Mouse (Mus musculus) embryonic facial prominence, embryonic 14.5 days (tissue): Measurements from ENCODE around the gene Olfr480. TPM values are rescaled to one million over a fixed set of nuclear protein-coding genes. Genes with fewer than 3 reads are reported as not detected.

Experiments used
- ATAC-seq: fragments of 200-750 bp; cut with Nextera tagmentation; 2 replicates; pipeline ENCODE4 v1.8.0; 2017; ENCODE audit warnings: low read depth, moderate number of reproducible peaks, moderate TSS enrichment
- DNase-seq: peaks from one replicate; pipeline ENCODE4 v3.0.0-alpha.2; 2015; ENCODE audit warnings: low spot score
- H3K27ac ChIP-seq: fragments of 300-500 bp; sonication (generic); replicated peaks from 2 replicates; pipeline ENCODE4 v1.5.1; 2014; ENCODE audit warnings: low read depth, mild to moderate bottlenecking, low read length, moderate library complexity
- H3K27me3 ChIP-seq: fragments of 300-500 bp; sonication (generic); replicated peaks from 2 replicates; pipeline ENCODE4 v1.6.1; 2014; ENCODE audit warnings: low read length; ENCODE audit not compliant: control insufficient read depth, insufficient read depth
- H3K36me3 ChIP-seq: fragments of 300-500 bp; sonication (generic); 2 replicates; pipeline ENCODE4 v1.6.1; 2014; ENCODE audit warnings: low read length, mixed read lengths; ENCODE audit not compliant: control insufficient read depth, insufficient read depth
- H3K4me1 ChIP-seq: fragments of 300-500 bp; sonication (generic); 2 replicates; pipeline ENCODE4 v1.6.1; 2014; ENCODE audit warnings: antibody characterized with exemption, low read length; ENCODE audit not compliant: control insufficient read depth, insufficient read depth
- H3K4me2 ChIP-seq: fragments of 300-500 bp; sonication (generic); 2 replicates; pipeline ENCODE4 v1.6.1; 2014; ENCODE audit warnings: low read depth, mild to moderate bottlenecking, low read length, moderate library complexity, mixed read lengths
- H3K4me3 ChIP-seq: fragments of 300-500 bp; sonication (generic); 2 replicates; pipeline ENCODE4 v1.5.1; 2014; ENCODE audit warnings: low read depth, mild to moderate bottlenecking, low read length
- H3K9ac ChIP-seq: fragments of 300-500 bp; sonication (generic); 2 replicates; pipeline ENCODE4 v1.6.1; 2014; ENCODE audit warnings: low read depth, mild to moderate bottlenecking, low read length, moderate library complexity, mixed read lengths
- H3K9me3 ChIP-seq: fragments of 300-500 bp; sonication (generic); 2 replicates; pipeline ENCODE4 v1.6.1; 2016; ENCODE audit warnings: low read length; ENCODE audit not compliant: control insufficient read depth
- WGBS: fragments of 180-500 bp; shearing (Covaris S2); extraction: QIAGEN DNeasy Blood & Tissue Kit; methylation state at CpG from one replicate; pipeline ENCODE4 v1.1.7; 2014; 5-methylcytosine and 5-hydroxymethylcytosine counted together
- polyA plus RNA-seq: library from polyadenylated mRNA; unstranded; fragments of >200 nt; fragmentation: Nextera tagmentation; extraction: Ambion mirVana; gene quantifications from 2 replicates; pipeline ENCODE4 v1.2.1, GENCODE M21; 2014

The Olfr480 gene
- not detected in 2 replicates for polyA plus RNA-seq

- H3K4me3 ChIP-seq = no peak within 1 kb of the TSS
- H3K27ac ChIP-seq = no peak within 1 kb of the TSS
- DNase-seq = no peak
- H3K9ac ChIP-seq = no peak within 1 kb of the TSS
- no peak within 1 kb of the TSS for H3K4me2 ChIP-seq
- no peaks in the 10 kb centered on the region for H3K4me1 ChIP-seq
- H3K36me3 ChIP-seq = no peaks in the 10 kb centered on the region
- no peaks in the 10 kb centered on the region for H3K9me3 ChIP-seq
- no peaks in the 10 kb centered on the region for H3K27me3 ChIP-seq
- no peak for ATAC-seq
- WGBS = 86% methylated on average over 1 of the region's 1 CpGs
Observed at GRCm38 (mm10) chr7:108067246-108067645, at the start of gene Olfr480. Gene Olfr480 (minus strand): TSS chr7:108067346.

- ATAC-seq = no peak
- H3K27me3 ChIP-seq = no peaks in the 10 kb centered on the region
- H3K36me3 ChIP-seq = no peaks in the 10 kb centered on the region
- no peak within 1 kb of the TSS for H3K4me3 ChIP-seq
- no peaks in the 10 kb centered on the region for H3K4me1 ChIP-seq
- H3K9me3 ChIP-seq = no peaks in the 10 kb centered on the region
- no peak within 1 kb of the TSS for H3K9ac ChIP-seq
- DNase-seq = no peak
- H3K4me2 ChIP-seq = no peak within 1 kb of the TSS
- H3K27ac ChIP-seq = no peak within 1 kb of the TSS
- 78% methylated on average over 1 of the region's 1 CpGs for WGBS
Observed at GRCm38 (mm10) chr7:108100549-108100948, 33.4 kb upstream of the Olfr480 start, which contains the start of gene Olfr483. Gene Olfr483 (plus strand): TSS chr7:108100849.

- no peak within 1 kb of the TSS for H3K27ac ChIP-seq
- ATAC-seq (no peak), DNase-seq (no peak)
- no peaks in the 10 kb centered on the region for H3K27me3 ChIP-seq
- 75% methylated on average over 1 of the region's 1 CpGs for whole genome bisulfite sequencing
- H3K9me3 ChIP-seq = no peaks in the 10 kb centered on the region
- no peak within 1 kb of the TSS for H3K4me2 ChIP-seq
- no peaks in the 10 kb centered on the region for H3K4me1 ChIP-seq
- no peak within 1 kb of the TSS for H3K9ac ChIP-seq
- H3K4me3 ChIP-seq = no peak within 1 kb of the TSS
- no peaks in the 10 kb centered on the region for H3K36me3 ChIP-seq
Observed at GRCm38 (mm10) chr7:108097486-108097885, 30.3 kb upstream of the Olfr480 start, which contains the start of gene Olfr482. Gene Olfr482 (minus strand): TSS chr7:108097586.

- ATAC-seq = no peak
- no peak within 1 kb of the TSS for H3K4me3 ChIP-seq
Observed at GRCm38 (mm10) chr7:108079555-108079954, 12.4 kb upstream of the Olfr480 start, which contains the start of gene Olfr481. Gene Olfr481 (plus strand): TSS chr7:108079855.

GRCm38 (mm10) chr7:108050393-108050792, 16.8 kb downstream of the Olfr480 start, which contains the start of gene Olfr479:
Gene Olfr479 (plus strand): TSS chr7:108050693.
- no peak within 1 kb of the TSS for H3K9ac ChIP-seq
- 87% methylated on average over 2 of the region's 2 CpGs for WGBS
- no peaks in the 10 kb centered on the region for H3K9me3 ChIP-seq
- H3K27ac ChIP-seq = no peak within 1 kb of the TSS
- H3K4me1 ChIP-seq = no peaks in the 10 kb centered on the region
- H3K4me3 ChIP-seq = no peak within 1 kb of the TSS
- H3K36me3 ChIP-seq = no peaks in the 10 kb centered on the region
- DNase-seq = no peak
- H3K27me3 ChIP-seq = no peaks in the 10 kb centered on the region
- no peak for ATAC-seq
- no peak within 1 kb of the TSS for H3K4me2 ChIP-seq

More at GRCm38 (mm10) chr7:108079555-108079954, 12.4 kb upstream of the Olfr480 start, which contains the start of gene Olfr481:
- DNase-seq = no peak
- H3K9ac ChIP-seq = no peak within 1 kb of the TSS
- H3K4me1 ChIP-seq = no peaks in the 10 kb centered on the region
- no peaks in the 10 kb centered on the region for H3K36me3 ChIP-seq
- no peak within 1 kb of the TSS for H3K4me2 ChIP-seq
- H3K9me3 ChIP-seq = no peaks in the 10 kb centered on the region
- no peak within 1 kb of the TSS for H3K27ac ChIP-seq
- H3K27me3 ChIP-seq = no peaks in the 10 kb centered on the region

GRCm38 (mm10) chr7:108033889-108034288, 33.3 kb downstream of the Olfr480 start, which contains the start of gene Olfr478:
Gene Olfr478 (minus strand): TSS chr7:108033989.
- 78% methylated on average over 3 of the region's 3 CpGs for WGBS
- Histone ChIP-seq H3K9ac (no peak within 1 kb of the TSS), H3K27ac (no peak within 1 kb of the TSS), H3K4me1 (no peaks in the 10 kb centered on the region), H3K4me3 (no peak within 1 kb of the TSS), H3K36me3 (no peaks in the 10 kb centered on the region), H3K27me3 (no peaks in the 10 kb centered on the region), H3K9me3 (no peaks in the 10 kb centered on the region), H3K4me2 (no peak within 1 kb of the TSS)
- no peak for DNase-seq
- ATAC-seq = no peak

Other genes with a start within 250 kb of the Olfr480 start
- not detected in 2 replicates for gene Olfr469, start 241.8 kb downstream of the Olfr480 start, polyA plus RNA-seq
- not detected in 2 replicates for gene Olfr470, start 219.9 kb downstream of the Olfr480 start, polyA plus RNA-seq
- gene Olfr472, start 169.4 kb downstream of the Olfr480 start, polyA plus RNA-seq = not detected in 2 replicates
- gene Olfr473, start 136.9 kb downstream of the Olfr480 start, polyA plus RNA-seq = not detected in 2 replicates
- gene Olfr474, start 112.7 kb downstream of the Olfr480 start, polyA plus RNA-seq = not detected in 2 replicates
- gene Olfr476, start 102.5 kb downstream of the Olfr480 start, polyA plus RNA-seq = not detected in 2 replicates
- gene Olfr477, start 80.7 kb downstream of the Olfr480 start, polyA plus RNA-seq = not detected in 2 replicates
- not detected in 2 replicates for gene Olfr478, start 33.4 kb downstream of the Olfr480 start, polyA plus RNA-seq
- not detected in 2 replicates for gene Olfr479, start 16.7 kb downstream of the Olfr480 start, polyA plus RNA-seq
- 0.14 TPM in 1 of 2 replicates, not detected in the other for gene Olfr481, start 12.5 kb upstream of the Olfr480 start, polyA plus RNA-seq
- 0.10 and 0.14 TPM in 2 replicates for gene Olfr482, start 30.2 kb upstream of the Olfr480 start, polyA plus RNA-seq
- not detected in 2 replicates for gene Olfr483, start 33.5 kb upstream of the Olfr480 start, polyA plus RNA-seq
- gene Olfr484, start 60.1 kb upstream of the Olfr480 start, polyA plus RNA-seq = not detected in 2 replicates
- gene Olfr485, start 92.5 kb upstream of the Olfr480 start, polyA plus RNA-seq = 0.31 TPM in 1 of 2 replicates, not detected in the other
- not detected in 2 replicates for gene Olfr486, start 105.4 kb upstream of the Olfr480 start, polyA plus RNA-seq
- 0.14 TPM in 1 of 2 replicates, not detected in the other for gene Olfr487, start 147.3 kb upstream of the Olfr480 start, polyA plus RNA-seq
- not detected in 2 replicates for gene Olfr488, start 191.0 kb upstream of the Olfr480 start, polyA plus RNA-seq
- not detected in 2 replicates for gene Olfr490, start 221.6 kb upstream of the Olfr480 start, polyA plus RNA-seq
- 0.13 TPM in 1 of 2 replicates, not detected in the other for gene Olfr491, start 246.1 kb upstream of the Olfr480 start, polyA plus RNA-seq